Mouse (Mus musculus): ENCODE data around the gene Rbpj. TPM values are rescaled to one million over a fixed set of nuclear protein-coding genes. Genes with fewer than 3 reads are reported as not detected.

The Rbpj gene
- total and polyA plus RNA-seq, 2 experiments from 2014 or later, result 12.6 to 22.0 TPM

GRCm38 (mm10) chr5:53432451-53432850 lies 33.5 kb upstream of the Rbpj start:
- no peak overlapping the region for H3K9ac ChIP-seq (replicated peaks; ENCODE audit: low read depth, low read length)
- TF ChIP-seq CTCF (IDR thresholded peaks at IDR 0.05; ENCODE audit: low read depth) (no peak), EP300 (IDR thresholded peaks at IDR 0.05; ENCODE audit: low read depth) (no peak)
- DNase-seq (ENCODE audit: low spot score) (no peak), ATAC-seq (ENCODE audit: insufficient read depth, low read depth) (no peak)
- no peaks in the 10 kb centered on the region for H3K27me3 ChIP-seq (ENCODE audit: control insufficient read depth, insufficient read depth, low read length)
- H3K9me3 ChIP-seq (replicated peaks; ENCODE audit: control insufficient read depth, low read length), result no peaks in the 10 kb centered on the region
- H3K4me1 ChIP-seq (ENCODE audit: control insufficient read depth, insufficient read depth), result no peaks in the 10 kb centered on the region
- WGBS, result 88% methylated on average over 4 of the region's 4 CpGs
- H3K4me2 ChIP-seq (ENCODE audit: low read depth, low read length), result no peak overlapping the region
- no peaks in the 10 kb centered on the region for H3K36me3 ChIP-seq (replicated peaks; ENCODE audit: control insufficient read depth, insufficient read depth, low read length)
- H3K4me3 ChIP-seq (ENCODE audit: low read depth, low read length), result no peak overlapping the region
- no peak overlapping the region for H3K27ac ChIP-seq (ENCODE audit: low read depth)

GRCm38 (mm10) chr5:53436905-53437632 lies 28.9 kb upstream of the Rbpj start:
- Histone ChIP-seq H3K36me3 (replicated peaks; ENCODE audit: control insufficient read depth, insufficient read depth, low read length) (no peaks in the 10 kb centered on the region), H3K9ac (replicated peaks; ENCODE audit: low read depth, low read length) (no peak overlapping the region), H3K27me3 (ENCODE audit: control insufficient read depth, insufficient read depth, low read length) (no peaks in the 10 kb centered on the region), H3K4me1 (ENCODE audit: control insufficient read depth, insufficient read depth) (no peaks in the 10 kb centered on the region), H3K4me3 (ENCODE audit: low read depth, low read length) (no peak overlapping the region), H3K27ac (ENCODE audit: low read depth) (no peak overlapping the region), H3K9me3 (replicated peaks; ENCODE audit: control insufficient read depth, low read length) (no peaks in the 10 kb centered on the region), H3K4me2 (ENCODE audit: low read depth, low read length) (no peak overlapping the region)
- ATAC-seq (ENCODE audit: insufficient read depth, low read depth), result no peak
- WGBS, result 79% methylated on average over 6 of the region's 6 CpGs
- no peak for TF ChIP-seq CTCF (IDR thresholded peaks at IDR 0.05; ENCODE audit: low read depth)
- TF ChIP-seq EP300 (IDR thresholded peaks at IDR 0.05; ENCODE audit: low read depth), result no peak
- DNase-seq (ENCODE audit: low spot score), result no peak

GRCm38 (mm10) chr5:53437767-53438166 lies 28.2 kb upstream of the Rbpj start:
- 67% methylated on average over 4 of the region's 4 CpGs for WGBS
- Histone ChIP-seq H3K36me3 (replicated peaks; ENCODE audit: control insufficient read depth, insufficient read depth, low read length) (no peaks in the 10 kb centered on the region), H3K4me2 (ENCODE audit: low read depth, low read length) (no peak overlapping the region)

GRCm38 (mm10) chr5:53438268-53438667 lies 27.7 kb upstream of the Rbpj start:
- Histone ChIP-seq H3K4me2 (ENCODE audit: low read depth, low read length) (no peak overlapping the region), H3K9ac (replicated peaks; ENCODE audit: low read depth, low read length) (no peak overlapping the region), H3K36me3 (replicated peaks; ENCODE audit: control insufficient read depth, insufficient read depth, low read length) (no peaks in the 10 kb centered on the region), H3K27ac (ENCODE audit: low read depth) (no peak overlapping the region), H3K4me1 (ENCODE audit: control insufficient read depth, insufficient read depth) (no peaks in the 10 kb centered on the region), H3K4me3 (ENCODE audit: low read depth, low read length) (no peak overlapping the region), H3K27me3 (ENCODE audit: control insufficient read depth, insufficient read depth, low read length) (no peaks in the 10 kb centered on the region), H3K9me3 (replicated peaks; ENCODE audit: control insufficient read depth, low read length) (no peaks in the 10 kb centered on the region)
- ATAC-seq (ENCODE audit: insufficient read depth, low read depth) (no peak), DNase-seq (ENCODE audit: low spot score) (no peak)
- 63% methylated on average over 3 of the region's 3 CpGs for WGBS
- TF ChIP-seq EP300 (IDR thresholded peaks at IDR 0.05; ENCODE audit: low read depth) (no peak), CTCF (IDR thresholded peaks at IDR 0.05; ENCODE audit: low read depth) (no peak)

More at GRCm38 (mm10) chr5:53437767-53438166, 28.2 kb upstream of the Rbpj start:
- no peak for ATAC-seq (ENCODE audit: insufficient read depth, low read depth)
- TF ChIP-seq EP300 (IDR thresholded peaks at IDR 0.05; ENCODE audit: low read depth) (no peak), CTCF (IDR thresholded peaks at IDR 0.05; ENCODE audit: low read depth) (no peak)
- Histone ChIP-seq H3K4me1 (ENCODE audit: control insufficient read depth, insufficient read depth) (no peaks in the 10 kb centered on the region), H3K27ac (ENCODE audit: low read depth) (no peak overlapping the region), H3K4me3 (ENCODE audit: low read depth, low read length) (no peak overlapping the region), H3K27me3 (ENCODE audit: control insufficient read depth, insufficient read depth, low read length) (no peaks in the 10 kb centered on the region), H3K9me3 (replicated peaks; ENCODE audit: control insufficient read depth, low read length) (no peaks in the 10 kb centered on the region), H3K9ac (replicated peaks; ENCODE audit: low read depth, low read length) (no peak overlapping the region)
- DNase-seq (ENCODE audit: low spot score), result no peak

GRCm38 (mm10) chr5:53439655-53440054 lies 26.3 kb upstream of the Rbpj start:
- ATAC-seq (ENCODE audit: insufficient read depth, low read depth), result no peak
- no peaks in the 10 kb centered on the region for H3K4me1 ChIP-seq (ENCODE audit: control insufficient read depth, insufficient read depth)
- no peaks in the 10 kb centered on the region for H3K36me3 ChIP-seq (replicated peaks; ENCODE audit: control insufficient read depth, insufficient read depth, low read length)
- H3K4me2 ChIP-seq (ENCODE audit: low read depth, low read length), result no peak overlapping the region
- H3K27ac ChIP-seq (ENCODE audit: low read depth), result no peak overlapping the region
- DNase-seq (ENCODE audit: low spot score), result no peak
- 40% methylated on average over 3 of the region's 3 CpGs for whole genome bisulfite sequencing
- H3K9me3 ChIP-seq (replicated peaks; ENCODE audit: control insufficient read depth, low read length), result no peaks in the 10 kb centered on the region
- no peaks in the 10 kb centered on the region for H3K27me3 ChIP-seq (ENCODE audit: control insufficient read depth, insufficient read depth, low read length)
- TF ChIP-seq EP300 (IDR thresholded peaks at IDR 0.05; ENCODE audit: low read depth) (no peak), CTCF (IDR thresholded peaks at IDR 0.05; ENCODE audit: low read depth) (no peak)
- H3K4me3 ChIP-seq (ENCODE audit: low read depth, low read length), result no peak overlapping the region
- H3K9ac ChIP-seq (replicated peaks; ENCODE audit: low read depth, low read length), result no peak overlapping the region

- Histone ChIP-seq H3K4me2 (ENCODE audit: low read depth, low read length) (no peak overlapping the region), H3K4me3 (ENCODE audit: low read depth, low read length) (no peak overlapping the region), H3K27ac (ENCODE audit: low read depth) (no peak overlapping the region), H3K9me3 (replicated peaks; ENCODE audit: control insufficient read depth, low read length) (no peaks in the 10 kb centered on the region), H3K36me3 (replicated peaks; ENCODE audit: control insufficient read depth, insufficient read depth, low read length) (no peaks in the 10 kb centered on the region), H3K4me1 (ENCODE audit: control insufficient read depth, insufficient read depth) (no peaks in the 10 kb centered on the region), H3K9ac (replicated peaks; ENCODE audit: low read depth, low read length) (no peak overlapping the region), H3K27me3 (ENCODE audit: control insufficient read depth, insufficient read depth, low read length) (no peaks in the 10 kb centered on the region)
- TF ChIP-seq EP300 (IDR thresholded peaks at IDR 0.05; ENCODE audit: low read depth) (no peak), CTCF (IDR thresholded peaks at IDR 0.05; ENCODE audit: low read depth) (no peak)
- ATAC-seq (ENCODE audit: insufficient read depth, low read depth) (no peak), DNase-seq (ENCODE audit: low spot score) (no peak)
- WGBS, result 77% methylated on average over 5 of the region's 5 CpGs
These were observed 21.9 kb upstream of the Rbpj start for GRCm38 (mm10) chr5:53444030-53444429.
